Mouse (Mus musculus): Measurements from ENCODE around the gene Herpud1.
A peak's percentile ranks its signal among the peaks of the same experiment; 100 is the strongest.

Gene Herpud1

GRCm38 (mm10) chr8:94443153-94443552 lies 56.9 kb downstream of the Herpud1 start:
- DNase-seq (ENCODE audit: inconsistent age in 2 of 2, low spot score in 1 of 2), result peak in 1 of 2 experiments; percentile 46

GRCm38 (mm10) chr8:94444480-94444879 lies 58.2 kb downstream of the Herpud1 start:
- DNase-seq (ENCODE audit: inconsistent age in 2 of 2, low spot score in 1 of 2), result no peak
